ENCODE assay signal across 12 mouse cellular contexts in the genomic region with DNA sequence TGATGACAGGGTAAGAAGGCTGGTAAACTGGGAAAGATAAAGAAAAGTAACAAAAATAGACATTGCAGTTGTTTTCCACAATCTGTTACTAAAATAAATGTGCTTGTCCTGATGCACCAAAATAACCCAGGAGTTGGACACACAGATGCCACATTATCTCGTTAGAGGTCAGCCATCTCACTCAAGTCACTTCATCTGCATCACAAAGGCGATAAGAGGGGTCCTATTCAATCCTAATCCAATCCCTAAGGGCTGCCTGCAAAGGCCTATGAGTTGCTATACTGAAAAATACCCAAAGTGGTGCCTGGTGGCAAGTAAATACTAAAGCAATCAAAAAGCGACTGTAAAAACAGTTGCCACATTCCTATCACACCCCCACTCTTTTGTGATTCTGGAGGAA.
"Had no signal": no experiment of that assay in that cellular context is flagged by ENCODE, and none has a peak within 500 bp of the region (broad histone marks: within the 10 kb centered on the region; RNA-seq: fewer than 3 reads in every experiment).

No protein-coding gene starts in this region.

- H3K27ac ChIP-seq: left cerebral cortex, adult 2 months; limb, embryonic 15.5 days; liver, embryonic 13.5 days; neural tube, embryonic 12.5 days had no signal

- H3K4me1 ChIP-seq: neural tube, embryonic 12.5 days had no signal

- H3K27me3 ChIP-seq: limb, embryonic 15.5 days; liver, embryonic 13.5 days; neural tube, embryonic 12.5 days had no signal

- H3K9me3 ChIP-seq: limb, embryonic 15.5 days; liver, embryonic 13.5 days; neural tube, embryonic 12.5 days had no signal

- H3K4me2 ChIP-seq: limb, embryonic 15.5 days; liver, embryonic 13.5 days; neural tube, embryonic 12.5 days had no signal

- H3K9ac ChIP-seq: limb, embryonic 15.5 days; liver, embryonic 13.5 days; neural tube, embryonic 12.5 days had no signal

- ATAC-seq: intestine, embryonic 16.5 days; midbrain, embryonic 16.5 days had no signal

- H3K4me3 ChIP-seq: left cerebral cortex, adult 2 months; limb, embryonic 15.5 days; liver, embryonic 13.5 days; neural tube, embryonic 12.5 days had no signal

- DNase-seq: kidney, adult 2 months; kidney, postnatal 25 days; liver, embryonic 13.5 days; lung, adult 18-20 months; lung, postnatal 36 days; right cerebral cortex, postnatal 14 days; thymus, postnatal 36 days had no signal

- H3K36me3 ChIP-seq: limb, embryonic 15.5 days; liver, embryonic 13.5 days; neural tube, embryonic 12.5 days had no signal
